Mouse (Mus musculus) lung, postnatal 0 days (tissue): Measurements from ENCODE around the gene Tgfbr1. TPM values are rescaled to one million over a fixed set of nuclear protein-coding genes. Genes with fewer than 3 reads are reported as not detected.

ENCODE experiments used
- ATAC-seq: fragments of 200-750 bp; cut with Nextera tagmentation; 2 replicates; pipeline ENCODE4 v1.8.0; 2017; ENCODE audit warnings: moderate library complexity
- DNase-seq: peaks from one replicate; pipeline ENCODE4 v3.0.0-alpha.2; 2016; ENCODE audit warnings: low spot score
- H3K27ac ChIP-seq: fragments of 300-500 bp; sonication (generic); 2 replicates; pipeline ENCODE4 v1.5.1; 2014; ENCODE audit warnings: antibody characterized with exemption, mild to moderate bottlenecking, low read length, mixed read lengths
- H3K27me3 ChIP-seq: fragments of 300-500 bp; sonication (generic); replicated peaks from 2 replicates; pipeline ENCODE4 v1.6.1; 2014; ENCODE audit warnings: low read length, mixed read lengths; ENCODE audit not compliant: insufficient read depth
- H3K36me3 ChIP-seq: fragments of 300-500 bp; sonication (generic); 2 replicates; pipeline ENCODE4 v1.6.1; 2014; ENCODE audit warnings: low read length, mixed read lengths; ENCODE audit not compliant: insufficient read depth
- H3K4me1 ChIP-seq: fragments of 300-500 bp; sonication (generic); 2 replicates; pipeline ENCODE4 v1.6.1; 2014; ENCODE audit warnings: antibody characterized with exemption, low read depth, low read length, mixed read lengths; ENCODE audit not compliant: insufficient read depth
- H3K4me2 ChIP-seq: fragments of 300-500 bp; sonication (generic); replicated peaks from 2 replicates; pipeline ENCODE4 v1.6.1; 2014; ENCODE audit warnings: low read depth, mild to moderate bottlenecking, low read length, moderate library complexity, mixed read lengths
- H3K4me3 ChIP-seq: fragments of 300-500 bp; sonication (generic); 2 replicates; pipeline ENCODE4 v1.5.1; 2014; ENCODE audit warnings: low read depth, low read length
- H3K9ac ChIP-seq: fragments of 300-500 bp; sonication (generic); replicated peaks from 2 replicates; pipeline ENCODE4 v1.6.1; 2014; ENCODE audit warnings: low read depth, mild to moderate bottlenecking
- H3K9me3 ChIP-seq: fragments of 300-500 bp; sonication (generic); 2 replicates; pipeline ENCODE4 v1.6.1; 2016; ENCODE audit warnings: low read length, mixed read lengths
- CTCF ChIP-seq: IDR thresholded peaks from 2 replicates; pipeline ENCODE4 v1.5.1; 2016; ENCODE audit warnings: antibody characterized with exemption, mild to moderate bottlenecking
- EP300 ChIP-seq: IDR thresholded peaks from 2 replicates; pipeline ENCODE4 v1.6.1; 2016; ENCODE audit warnings: antibody characterized with exemption, mild to moderate bottlenecking, control low read depth
- WGBS: fragments of 180-500 bp; shearing (Covaris S2); extraction: QIAGEN DNeasy Blood & Tissue Kit; methylation state at CpG from one replicate; pipeline ENCODE4 v1.1.7; 2014; 5-methylcytosine and 5-hydroxymethylcytosine counted together
- polyA plus RNA-seq: library from polyadenylated mRNA; unstranded; fragments of >200 nt; fragmentation: Nextera tagmentation; extraction: Ambion mirVana; gene quantifications from 2 replicates; pipeline ENCODE4 v1.2.1, GENCODE M21; 2015

Gene Tgfbr1
- polyA plus RNA-seq, 1 experiment from 2014 or later, result 12.8 TPM

- no peak for TF ChIP-seq CTCF
- no peak for TF ChIP-seq EP300
- ATAC-seq, result no peak
- WGBS, result 26% methylated on average over 2 of the region's 2 CpGs
These were observed 71.4 kb downstream of the Tgfbr1 start for GRCm38 (mm10) chr4:47424376-47424775.

DNA sequence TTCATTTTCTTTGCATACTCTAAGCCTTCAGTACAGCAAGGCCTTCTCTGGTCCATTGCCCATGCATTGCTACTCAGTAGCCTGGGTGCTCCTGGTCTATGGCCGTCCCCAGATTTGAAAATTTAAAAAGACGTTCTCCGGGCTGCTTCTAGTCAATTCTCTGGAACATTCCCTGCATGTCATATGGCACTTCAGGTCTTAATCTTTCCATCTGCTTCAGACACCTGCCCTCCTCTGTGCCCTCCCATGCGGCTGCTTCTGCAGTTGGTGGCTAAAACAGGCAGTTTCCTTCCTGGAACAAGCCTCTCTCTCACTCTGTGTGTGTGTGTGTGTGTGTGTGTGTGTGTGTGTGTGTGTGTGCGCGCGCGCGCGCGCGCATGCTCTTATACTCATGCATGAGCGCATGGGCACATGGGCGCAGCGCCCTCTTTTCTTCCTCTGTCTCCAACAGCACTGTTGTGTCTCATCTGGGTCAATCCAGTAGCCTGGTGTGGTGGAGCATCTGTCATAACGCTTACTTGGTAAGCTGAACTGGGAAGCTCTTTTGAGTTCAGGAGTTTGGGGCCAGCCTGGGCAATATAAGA, 72.3 kb downstream of the Tgfbr1 start:
- Histone ChIP-seq H3K4me1 (no peaks in the 10 kb centered on the region), H3K9ac (no peak overlapping the region), H3K36me3 (no peaks in the 10 kb centered on the region), H3K4me3 (no peak overlapping the region), H3K9me3 (no peaks in the 10 kb centered on the region), H3K4me2 (no peak overlapping the region), H3K27me3 (no peaks in the 10 kb centered on the region), H3K27ac (no peak overlapping the region)
- DNase-seq (no peak), ATAC-seq (no peak)
- TF ChIP-seq EP300 (no peak), CTCF (no peak)
- 84% methylated on average over 16 of the region's 16 CpGs for WGBS

More at GRCm38 (mm10) chr4:47424376-47424775, 71.4 kb downstream of the Tgfbr1 start:
- Histone ChIP-seq H3K9me3 (no peaks in the 10 kb centered on the region), H3K4me1 (no peaks in the 10 kb centered on the region), H3K9ac (no peak overlapping the region), H3K4me3 (no peak overlapping the region), H3K27me3 (no peaks in the 10 kb centered on the region), H3K27ac (no peak overlapping the region), H3K4me2 (no peak overlapping the region), H3K36me3 (no peaks in the 10 kb centered on the region)
- no peak for DNase-seq

- no peak overlapping the region for H3K4me3 ChIP-seq
- H3K9ac ChIP-seq, result no peak overlapping the region
- H3K4me2 ChIP-seq, result no peak overlapping the region
- no peaks in the 10 kb centered on the region for H3K4me1 ChIP-seq
- 62% methylated on average over 3 of the region's 3 CpGs for WGBS
- no peaks in the 10 kb centered on the region for H3K9me3 ChIP-seq
- DNase-seq (no peak), ATAC-seq (no peak)
- TF ChIP-seq CTCF (no peak), EP300 (no peak)
- H3K27me3 ChIP-seq, result no peaks in the 10 kb centered on the region
- H3K36me3 ChIP-seq, result no peaks in the 10 kb centered on the region
- H3K27ac ChIP-seq, result no peak overlapping the region
These were observed 74.6 kb downstream of the Tgfbr1 start for GRCm38 (mm10) chr4:47427606-47428005.

DNA sequence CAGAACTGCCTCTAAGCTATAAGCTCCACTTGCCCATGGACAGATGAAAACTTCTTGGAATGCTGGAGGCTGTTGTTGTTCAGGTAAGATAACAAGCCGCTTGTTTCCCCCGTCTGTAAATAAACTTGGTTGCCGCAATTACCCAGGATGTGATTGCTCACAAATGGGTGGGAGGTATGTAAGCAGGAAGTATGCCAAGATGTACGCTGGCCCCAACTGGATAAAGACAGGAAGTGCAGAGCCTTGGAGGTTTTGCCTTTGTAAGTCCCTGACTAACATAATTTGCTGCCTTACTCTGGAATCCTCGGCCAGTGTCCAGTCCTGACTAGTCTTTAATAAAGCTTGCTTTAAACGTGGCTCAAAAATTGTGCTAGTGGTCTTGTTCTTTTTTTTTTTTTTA, 77.5 kb downstream of the Tgfbr1 start:
- Histone ChIP-seq H3K27me3 (no peaks in the 10 kb centered on the region), H3K9me3 (no peaks in the 10 kb centered on the region), H3K27ac (no peak overlapping the region), H3K36me3 (no peaks in the 10 kb centered on the region), H3K4me3 (no peak overlapping the region), H3K4me2 (no peak overlapping the region), H3K4me1 (no peaks in the 10 kb centered on the region), H3K9ac (no peak overlapping the region)
- TF ChIP-seq CTCF (0 out of 2 replicates have a peak, but pooled peaks have one; percentile 20), EP300 (no peak)
- ATAC-seq, result 0 out of 2 replicates have a peak, but pooled peaks have one; percentile 9
- WGBS, result 31% methylated on average over 6 of the region's 6 CpGs
- DNase-seq, result peak; percentile 36

DNA sequence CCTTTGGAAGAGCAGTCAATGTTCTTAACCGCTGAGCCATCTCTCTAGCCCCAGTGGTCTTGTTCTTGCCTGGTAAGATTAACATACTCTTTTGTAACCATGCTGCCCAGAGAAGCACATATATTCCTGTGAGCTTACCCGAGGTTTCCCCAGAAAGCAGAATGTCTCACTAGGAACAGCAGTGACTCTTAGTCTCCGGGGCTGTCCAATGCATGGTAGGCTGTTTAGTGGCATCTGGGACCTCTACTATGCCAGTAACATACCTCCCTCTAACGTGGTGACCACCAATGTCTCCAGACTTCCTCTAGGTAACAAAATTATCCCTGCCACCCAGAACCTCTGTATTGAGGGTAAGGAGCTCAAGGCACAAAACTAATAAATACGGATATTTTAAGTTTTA, 78.1 kb downstream of the Tgfbr1 start:
- H3K36me3 ChIP-seq, result no peaks in the 10 kb centered on the region
- H3K9me3 ChIP-seq, result no peaks in the 10 kb centered on the region
- no peak overlapping the region for H3K27ac ChIP-seq
- H3K4me1 ChIP-seq, result no peaks in the 10 kb centered on the region
- no peaks in the 10 kb centered on the region for H3K27me3 ChIP-seq
- TF ChIP-seq CTCF, result no peak
- no peak for TF ChIP-seq EP300
- no peak for DNase-seq
- H3K9ac ChIP-seq, result no peak overlapping the region
- ATAC-seq, result no peak
- 79% methylated on average over 5 of the region's 5 CpGs for WGBS
- H3K4me2 ChIP-seq, result no peak overlapping the region
- H3K4me3 ChIP-seq, result no peak overlapping the region

- H3K27me3 ChIP-seq, result no peaks in the 10 kb centered on the region
- DNase-seq (no peak), ATAC-seq (no peak)
- TF ChIP-seq EP300, result no peak
- no peak for TF ChIP-seq CTCF
- H3K9me3 ChIP-seq, result no peaks in the 10 kb centered on the region
- H3K36me3 ChIP-seq, result no peaks in the 10 kb centered on the region
- no peak overlapping the region for H3K27ac ChIP-seq
- no peak overlapping the region for H3K9ac ChIP-seq
- WGBS, result 80% methylated on average over 6 of the region's 7 CpGs
- no peak overlapping the region for H3K4me3 ChIP-seq
- 0 out of 2 replicates have a peak, but pooled peaks cover 3% of the 10 kb centered on the region for H3K4me1 ChIP-seq
- no peak overlapping the region for H3K4me2 ChIP-seq
These were observed 79.7 kb downstream of the Tgfbr1 start for GRCm38 (mm10) chr4:47432766-47433165.

GRCm38 (mm10) chr4:47435131-47435530, 82.1 kb downstream of the Tgfbr1 start:
- WGBS, result 55% methylated on average over 10 of the region's 12 CpGs
- no peak overlapping the region for H3K4me2 ChIP-seq
- 0 out of 2 replicates have a peak, but pooled peaks cover 3% of the 10 kb centered on the region for H3K4me1 ChIP-seq
- no peaks in the 10 kb centered on the region for H3K36me3 ChIP-seq
- no peak overlapping the region for H3K9ac ChIP-seq
- DNase-seq (no peak), ATAC-seq (no peak)
- H3K9me3 ChIP-seq, result no peaks in the 10 kb centered on the region
- H3K27ac ChIP-seq, result no peak overlapping the region
- no peaks in the 10 kb centered on the region for H3K27me3 ChIP-seq
- TF ChIP-seq CTCF (no peak), EP300 (no peak)
- H3K4me3 ChIP-seq, result no peak overlapping the region
